Mouse (Mus musculus) C2C12 (cell line): ENCODE results near the gene Tmem115. TPM values are rescaled to one million over a fixed set of nuclear protein-coding genes. Genes with fewer than 3 reads are reported as not detected.

Source experiments
- H3K27me3 ChIP-seq: one replicate; pipeline ENCODE4 v1.6.1; 2011; ENCODE audit not compliant: control insufficient read depth, insufficient read depth, insufficient read length
- H3K36me3 ChIP-seq: one replicate; pipeline ENCODE4 v1.6.1; 2011; ENCODE audit not compliant: control insufficient read depth, insufficient read depth
- H3K4me3 ChIP-seq: one replicate; pipeline ENCODE4 v1.5.1; 2011; ENCODE audit warnings: mild to moderate bottlenecking, control low read depth; ENCODE audit not compliant: poor library complexity, insufficient read depth, severe bottlenecking
- H3K79me2 ChIP-seq: one replicate; pipeline ENCODE4 v1.6.1; 2011; ENCODE audit not compliant: control insufficient read depth, insufficient read depth
- H3K79me3 ChIP-seq: one replicate; pipeline ENCODE4 v1.6.1; 2011; ENCODE audit warnings: low read depth, control low read depth
- H3ac ChIP-seq: one replicate; pipeline ENCODE3; 2011; ENCODE audit warnings: low read depth; ENCODE audit not compliant: control insufficient read depth, insufficient read length
- CEBPB ChIP-seq: IDR thresholded peaks from one replicate; pipeline ENCODE4 v1.6.1; 2011; ENCODE audit warnings: low read depth, mild to moderate bottlenecking, control low read depth, moderate library complexity
- CTCF ChIP-seq: IDR thresholded peaks from one replicate; pipeline ENCODE4 v1.5.1; 2011; ENCODE audit not compliant: control insufficient read depth, insufficient read depth, insufficient read length
- FOSL1 ChIP-seq: IDR thresholded peaks from one replicate; pipeline ENCODE4 v1.8.0; 2011; ENCODE audit warnings: mild to moderate bottlenecking, low read length; ENCODE audit not compliant: poor library complexity, insufficient read depth, severe bottlenecking
- MAX ChIP-seq: IDR thresholded peaks from one replicate; pipeline ENCODE4 v1.6.1; 2011; ENCODE audit warnings: mild to moderate bottlenecking, control low read depth
- MYOD1 ChIP-seq: IDR thresholded peaks from one replicate; pipeline ENCODE4 v1.6.1; 2011; ENCODE audit warnings: low read depth; ENCODE audit not compliant: control insufficient read depth, insufficient read length
- MYOG ChIP-seq: IDR thresholded peaks from one replicate; pipeline ENCODE4 v1.6.1; 2011; ENCODE audit not compliant: control insufficient read depth, insufficient read length; ENCODE audit errors: extremely low read depth
- USF1 ChIP-seq: IDR thresholded peaks from one replicate; pipeline ENCODE4 v1.6.1; 2011; ENCODE audit warnings: low read depth, mild to moderate bottlenecking, control low read depth, moderate library complexity
- polyA plus RNA-seq: library from polyadenylated mRNA; unstranded; fragments of >200 nt; fragmentation: generic; extraction: Trizol; gene quantifications from one replicate; pipeline ENCODE4 v1.2.1, GENCODE M21; 2012; ENCODE audit warnings: missing spikeins

Gene Tmem115
- polyA plus RNA-seq, 1 experiment, result 33.4 TPM

DNA sequence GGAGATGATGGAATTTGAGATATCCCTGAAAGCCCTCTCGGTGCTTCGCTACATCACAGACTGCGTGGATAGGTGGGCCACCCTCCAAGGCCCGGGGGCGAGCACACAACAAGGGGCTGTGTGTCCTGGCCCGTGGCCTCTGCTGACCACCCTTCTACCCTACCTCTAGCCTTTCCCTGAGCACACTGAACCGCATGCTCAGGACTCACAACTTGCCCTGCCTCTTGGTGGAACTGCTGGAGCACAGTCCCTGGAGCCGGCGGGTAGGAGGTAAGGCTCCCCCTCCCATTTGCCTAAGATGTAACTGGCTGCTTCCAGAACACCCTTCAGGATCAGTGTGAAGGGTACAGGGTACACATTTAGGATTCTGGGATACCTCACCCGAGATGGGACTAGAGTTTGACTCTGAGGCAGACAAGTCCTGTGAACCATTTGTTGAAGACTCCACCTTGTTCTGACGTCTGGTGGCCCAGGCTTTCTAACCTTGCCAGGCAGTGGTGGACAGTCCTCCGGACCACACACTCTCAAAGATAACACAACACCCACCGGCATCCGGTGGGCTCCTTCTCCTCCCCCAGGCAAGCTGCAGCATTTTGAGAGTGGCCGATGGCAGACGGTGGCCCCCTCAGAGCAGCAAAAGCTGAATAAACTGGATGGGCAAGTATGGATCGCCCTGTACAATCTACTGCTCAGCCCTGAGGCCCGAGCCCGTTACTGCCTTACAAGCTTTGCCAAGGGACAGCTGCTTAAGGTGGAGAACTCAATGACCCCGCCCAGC lies 15.7 kb downstream of the Tmem115 start:
- no peak overlapping the region for H3ac ChIP-seq
- H3K4me3 ChIP-seq, result no peak overlapping the region

GRCm38 (mm10) chr9:107550491-107551116 lies 16.9 kb downstream of the Tmem115 start:
- no peaks in the 10 kb centered on the region for H3K27me3 ChIP-seq
- peaks cover 36% of the 10 kb centered on the region for H3K79me2 ChIP-seq

More for the DNA sequence above, 15.7 kb downstream of the Tmem115 start:
- H3K36me3 ChIP-seq, result no peaks in the 10 kb centered on the region
- TF ChIP-seq MAX, result no peak
- no peak for TF ChIP-seq MYOG
- no peak for TF ChIP-seq USF1
- no peak for TF ChIP-seq MYOD1
- no peak for TF ChIP-seq CEBPB
- TF ChIP-seq FOSL1, result no peak
- TF ChIP-seq CTCF, result no peak
- H3K79me2 ChIP-seq, result peaks cover 26% of the 10 kb centered on the region
- peaks cover 11% of the 10 kb centered on the region for H3K79me3 ChIP-seq
- H3K27me3 ChIP-seq, result no peaks in the 10 kb centered on the region

GRCm38 (mm10) chr9:107551117-107551889 lies 17.6 kb downstream of the Tmem115 start, which contains the start of gene Rassf1:
TSS of gene Rassf1 (plus strand) at chr9:107551555.
- Histone ChIP-seq H3ac (peak within 1 kb of the TSS; percentile 84), H3K4me3 (peak within 1 kb of the TSS; percentile 45), H3K36me3 (peaks cover under 1% of the 10 kb centered on the region), H3K79me3 (peaks cover 21% of the 10 kb centered on the region), H3K79me2 (peaks cover 43% of the 10 kb centered on the region), H3K27me3 (no peaks in the 10 kb centered on the region)
- TF ChIP-seq USF1, result peak; percentile 14
- TF ChIP-seq FOSL1, result no peak

More at GRCm38 (mm10) chr9:107550491-107551116, 16.9 kb downstream of the Tmem115 start:
- Histone ChIP-seq H3K79me3 (peaks cover 14% of the 10 kb centered on the region), H3ac (no peak overlapping the region), H3K36me3 (no peaks in the 10 kb centered on the region), H3K4me3 (peak overlapping the region; percentile 45)
- no peak for TF ChIP-seq MAX
- no peak for TF ChIP-seq USF1
- no peak for TF ChIP-seq MYOD1
- TF ChIP-seq CTCF, result no peak
- no peak for TF ChIP-seq CEBPB
- no peak for TF ChIP-seq FOSL1
- TF ChIP-seq MYOG, result no peak

DNA sequence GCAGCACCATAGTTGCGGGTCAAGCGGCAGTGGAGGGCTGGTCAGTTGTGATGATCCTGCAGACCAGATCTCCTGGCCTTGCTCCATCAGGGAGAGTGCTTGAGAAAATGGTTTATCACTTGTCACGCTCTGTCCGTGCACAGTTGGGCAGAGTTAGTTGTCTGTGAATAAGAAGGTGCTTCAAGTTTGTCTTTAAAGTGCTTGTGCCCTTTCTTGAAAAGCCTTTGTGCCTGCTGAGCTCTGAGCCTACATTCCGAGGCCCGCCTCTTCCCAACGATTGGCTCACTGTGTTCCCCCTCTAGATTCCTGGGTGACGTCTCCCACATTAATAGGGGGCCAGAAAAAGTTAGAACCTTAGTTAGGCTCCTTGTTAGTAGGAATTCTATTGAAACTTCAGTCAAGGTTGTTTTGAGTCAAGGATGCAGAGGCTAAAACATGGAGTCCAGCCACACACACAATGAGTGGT lies 18.2 kb downstream of the Tmem115 start:
- H3ac ChIP-seq, result peak overlapping the region; percentile 84
- H3K27me3 ChIP-seq, result no peaks in the 10 kb centered on the region
- H3K79me3 ChIP-seq, result peaks cover 28% of the 10 kb centered on the region
- peak overlapping the region; percentile 45 for H3K4me3 ChIP-seq
- peaks cover 7% of the 10 kb centered on the region for H3K36me3 ChIP-seq
- TF ChIP-seq CTCF (no peak), CEBPB (no peak), MAX (no peak), USF1 (no peak), FOSL1 (no peak), MYOG (no peak), MYOD1 (no peak)
- peaks cover 49% of the 10 kb centered on the region for H3K79me2 ChIP-seq

- Histone ChIP-seq H3K79me2 (peaks cover 59% of the 10 kb centered on the region), H3K36me3 (peaks cover 16% of the 10 kb centered on the region), H3K27me3 (no peaks in the 10 kb centered on the region), H3K4me3 (no peak overlapping the region), H3K79me3 (peaks cover 33% of the 10 kb centered on the region), H3ac (peak overlapping the region; percentile 52)
- TF ChIP-seq USF1, result no peak
- TF ChIP-seq MYOG, result no peak
- TF ChIP-seq MAX, result no peak
- TF ChIP-seq MYOD1, result no peak
- no peak for TF ChIP-seq FOSL1
- TF ChIP-seq CTCF, result no peak
- TF ChIP-seq CEBPB, result no peak
These were observed 19.1 kb downstream of the Tmem115 start for GRCm38 (mm10) chr9:107552690-107553393.
